Mouse (Mus musculus) layer of hippocampus, adult 18-20 months (tissue): ENCODE measurements around the gene Lrpap1. TPM values are rescaled to one million over a fixed set of nuclear protein-coding genes. Genes with fewer than 3 reads are reported as not detected.

Source experiments
- DNase-seq, 2 experiments: peaks; one replicate each; pipeline ENCODE4 v3.0.0; 2022; ENCODE audit warnings: low spot score in 2 of 2
- total RNA-seq, 2 experiments: library from RNA; stranded (reverse); gene quantifications; 2 replicates each; pipeline ENCODE4 v1.2.3; 2021

Lrpap1 gene
- total RNA-seq, 2 experiments from 2014 or later = 142 to 166 TPM

- peak; percentile 83 to 90 for DNase-seq
Measured at GRCm38 (mm10) chr5:35129208-35129607, 23.6 kb upstream of the Lrpap1 start.

GRCm38 (mm10) chr5:35120024-35120423 is 14.5 kb upstream of the Lrpap1 start:
- DNase-seq = peak; percentile 26 to 56

DNA sequence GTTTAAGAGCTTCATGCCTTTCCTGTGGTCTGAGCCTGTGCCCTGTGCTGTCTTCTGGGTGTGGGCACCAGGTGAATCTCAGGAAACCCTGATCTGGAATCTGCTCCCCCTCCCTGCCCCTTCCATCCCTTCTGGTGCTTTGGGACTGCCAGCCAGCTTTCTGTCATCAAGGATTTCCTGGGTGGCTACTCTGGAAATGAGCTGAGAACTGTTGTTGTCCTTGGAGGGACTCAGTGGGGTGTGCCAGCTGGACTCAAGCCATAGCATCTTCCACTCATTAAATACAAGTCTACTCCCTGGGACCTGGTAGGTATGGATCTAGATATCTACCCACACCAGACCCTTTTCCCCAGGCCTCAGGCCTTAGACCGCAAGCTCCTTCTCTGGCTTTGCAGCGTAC is 12.9 kb upstream of the Lrpap1 start:
- no peak for DNase-seq

DNA sequence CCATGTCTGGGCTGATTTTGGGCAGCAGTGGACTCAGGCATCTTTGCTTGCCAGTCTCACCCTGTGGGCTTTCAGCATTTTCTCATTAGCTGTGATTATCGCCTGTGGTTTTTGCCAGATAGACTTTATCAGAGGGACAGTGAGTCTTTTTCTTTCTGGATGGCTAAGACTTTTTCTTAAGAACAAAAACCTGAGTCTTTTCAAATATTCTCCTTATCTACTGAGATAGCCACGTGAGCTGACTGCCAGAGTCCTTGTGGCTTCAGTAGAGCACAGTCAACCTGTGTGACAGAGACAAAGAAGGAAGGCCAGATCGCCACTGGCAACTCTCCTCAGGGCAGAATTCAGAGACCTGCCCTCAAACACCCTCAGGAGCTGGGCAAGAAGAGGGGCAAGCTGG is 12.1 kb upstream of the Lrpap1 start:
- no peak for DNase-seq

DNA sequence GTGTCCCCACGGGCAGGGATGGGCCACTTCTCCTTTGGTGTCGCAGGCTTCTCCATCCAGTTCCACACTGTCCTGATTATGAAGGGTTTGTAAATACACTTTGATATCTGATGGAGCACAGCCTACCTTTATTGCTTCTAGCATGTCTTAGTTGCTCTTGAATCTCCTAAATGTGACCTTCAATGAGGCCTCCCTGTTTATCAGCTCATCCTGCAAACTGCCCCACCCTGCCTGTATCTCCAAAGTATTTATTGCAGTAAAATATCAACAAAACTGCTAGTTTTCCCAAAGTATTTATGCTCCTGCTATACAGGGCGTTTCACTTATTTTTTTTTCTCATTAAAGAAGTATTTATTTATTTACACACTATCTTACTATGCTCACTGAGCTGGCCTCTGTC is 10.4 kb upstream of the Lrpap1 start:
- DNase-seq = no peak

DNA sequence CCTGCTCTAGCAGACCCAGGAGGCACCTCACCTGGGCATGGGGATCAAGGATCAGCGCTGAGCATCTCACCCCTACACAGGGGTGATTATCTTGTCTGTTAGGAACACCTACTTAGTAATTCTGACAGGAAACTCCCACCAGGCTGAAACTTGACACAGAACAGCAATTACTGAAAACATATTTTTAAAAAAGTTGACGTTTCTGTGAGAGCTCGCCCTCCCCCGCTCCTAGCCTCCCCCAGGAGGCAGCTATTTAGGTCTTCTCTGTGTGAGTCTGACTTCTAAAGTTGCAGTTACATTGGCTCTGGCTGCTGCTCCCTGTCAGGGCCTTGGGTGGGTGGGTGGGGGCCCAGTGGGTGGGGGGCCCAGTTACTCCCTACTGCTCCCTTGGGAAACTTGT is 6.9 kb upstream of the Lrpap1 start:
- DNase-seq = peak in 1 of 2 experiments; percentile 48

GRCm38 (mm10) chr5:35105922-35106298 is 344 bp upstream of the Lrpap1 start:
- peak in 1 of 2 experiments; percentile 38 for DNase-seq

DNA sequence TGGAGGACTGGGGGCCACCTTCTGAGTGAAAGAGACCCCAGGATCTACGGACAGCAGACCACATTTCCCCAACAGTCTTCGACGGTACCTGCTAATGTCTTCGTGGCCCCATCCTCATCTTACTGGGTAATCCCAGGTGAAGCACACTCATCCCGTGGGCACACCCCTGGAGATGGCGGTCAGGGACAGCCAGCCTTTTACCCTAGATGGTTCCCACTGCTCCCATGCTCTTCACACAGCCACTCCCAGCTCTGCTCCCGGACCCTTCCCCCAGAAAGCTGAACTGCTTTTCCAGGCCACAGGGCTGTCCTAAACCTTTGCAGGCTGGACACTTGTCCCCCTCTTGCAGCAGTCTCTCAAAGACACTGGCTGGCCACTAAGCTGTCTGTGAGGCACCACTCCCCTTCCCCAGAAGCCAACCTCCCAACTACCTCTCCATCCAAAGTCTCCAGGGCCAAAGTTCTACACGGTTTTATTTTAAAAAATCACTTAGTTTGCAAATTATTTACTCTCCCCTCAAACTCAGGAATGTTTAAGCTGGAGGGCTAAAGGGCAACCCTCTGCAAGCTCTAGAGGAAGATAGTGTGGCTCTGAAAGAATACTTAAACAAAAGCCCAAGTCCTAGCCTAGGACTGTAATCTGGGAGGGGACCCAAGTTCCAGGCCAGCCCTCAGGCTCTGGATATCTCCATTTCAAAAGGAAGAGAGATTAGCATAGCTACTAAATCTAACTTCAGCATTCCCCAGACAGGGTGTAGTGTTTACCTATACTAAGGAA is 1.2 kb downstream of the Lrpap1 start:
- DNase-seq = no peak

DNA sequence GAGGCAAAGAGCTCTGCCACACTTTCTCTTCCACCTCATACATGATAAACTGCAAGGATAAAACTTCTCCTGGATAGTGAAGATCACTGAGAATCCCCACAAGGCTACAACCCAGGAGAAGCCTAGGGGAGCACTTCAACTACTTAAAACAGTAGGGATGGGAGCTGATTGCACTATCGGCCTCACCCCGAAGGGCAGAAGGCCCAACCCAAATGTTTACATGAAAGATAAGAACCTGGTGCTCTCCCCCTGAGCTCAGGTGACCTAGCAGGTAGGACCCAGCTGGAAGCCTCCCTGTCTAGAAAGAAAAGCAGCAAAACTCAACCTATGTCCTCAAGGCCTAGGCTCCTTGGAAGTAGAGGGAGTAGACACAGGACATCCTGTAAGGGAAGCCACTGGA is 2.0 kb downstream of the Lrpap1 start:
- DNase-seq = no peak

- DNase-seq = no peak
Measured at GRCm38 (mm10) chr5:35103086-35103485, 2.5 kb downstream of the Lrpap1 start.

GRCm38 (mm10) chr5:35091636-35092035 is 13.9 kb downstream of the Lrpap1 start:
- no peak for DNase-seq

GRCm38 (mm10) chr5:35089614-35089963 is 16.0 kb downstream of the Lrpap1 start:
- DNase-seq = no peak

- peak; percentile 29 to 79 for DNase-seq
Measured at GRCm38 (mm10) chr5:35088785-35089613, 16.6 kb downstream of the Lrpap1 start.

DNA sequence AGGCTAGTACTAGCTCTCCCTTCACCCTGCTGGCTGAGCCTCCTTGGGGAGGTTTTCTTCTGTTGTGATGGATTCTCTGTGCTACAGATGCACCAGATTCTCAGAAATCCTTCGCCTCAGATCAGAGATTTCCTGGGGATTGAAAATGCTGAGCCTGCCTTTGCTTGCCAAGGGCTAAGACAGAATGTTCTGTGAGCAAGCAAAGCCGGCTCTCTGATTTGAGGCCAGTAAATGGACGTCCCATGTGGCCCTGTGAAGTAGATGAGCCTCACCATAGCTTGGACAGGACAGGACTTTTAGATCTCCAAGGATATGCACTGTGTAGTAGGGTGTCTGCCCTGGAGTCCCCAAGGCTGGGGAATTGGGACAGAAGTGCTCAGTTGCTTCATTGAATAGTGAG is 20.7 kb downstream of the Lrpap1 start:
- DNase-seq = no peak

GRCm38 (mm10) chr5:35079101-35079500 is 26.5 kb downstream of the Lrpap1 start:
- no peak for DNase-seq

GRCm38 (mm10) chr5:35076369-35076768 is 29.2 kb downstream of the Lrpap1 start:
- DNase-seq = no peak

DNA sequence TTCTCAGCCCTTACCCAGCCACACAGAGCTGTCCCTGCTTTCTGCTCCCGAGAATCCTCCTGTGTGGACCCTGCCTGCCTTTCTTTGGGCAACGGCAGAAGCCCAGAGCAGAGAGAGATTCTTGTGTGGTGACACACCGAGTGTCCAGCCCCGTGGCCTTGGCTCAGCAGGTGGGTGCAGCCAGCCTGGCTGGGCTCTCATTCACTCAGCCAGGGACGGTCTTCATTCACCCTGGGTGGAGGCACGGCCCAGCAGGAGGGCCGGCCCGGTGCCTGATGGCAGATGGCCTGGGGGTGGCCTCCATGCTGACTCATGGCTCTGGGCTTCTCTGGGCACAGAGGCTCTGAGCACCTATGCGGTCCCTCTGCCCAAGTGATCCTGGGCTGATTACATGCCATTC is 31.6 kb downstream of the Lrpap1 start:
- DNase-seq = no peak

GRCm38 (mm10) chr5:35073235-35073634 is 32.3 kb downstream of the Lrpap1 start:
- DNase-seq = no peak

DNA sequence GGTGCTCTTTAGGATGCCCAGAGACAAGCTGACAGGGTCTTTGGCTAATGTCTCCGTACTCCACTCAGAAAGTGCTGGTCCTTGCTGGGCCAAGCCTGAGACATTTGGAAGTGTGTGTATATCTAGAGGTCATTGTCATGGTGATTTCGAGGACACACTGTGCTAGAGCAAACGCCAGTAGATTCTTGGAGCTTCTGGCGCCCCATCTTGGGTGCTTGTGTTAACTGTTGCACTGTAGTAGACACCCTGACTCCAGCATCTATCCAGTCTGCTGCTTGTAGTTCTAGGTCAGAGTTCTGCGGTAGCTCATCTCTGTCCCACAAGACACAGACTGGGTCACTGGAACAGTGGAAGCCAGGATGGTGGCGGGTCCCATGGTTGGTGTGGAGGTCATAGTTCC is 33.7 kb downstream of the Lrpap1 start:
- DNase-seq = no peak

- peak; percentile 31 to 50 for DNase-seq
Measured at GRCm38 (mm10) chr5:35070953-35071352, 34.6 kb downstream of the Lrpap1 start.

- DNase-seq = no peak
Measured at GRCm38 (mm10) chr5:35070314-35070713, 35.3 kb downstream of the Lrpap1 start.

GRCm38 (mm10) chr5:35069841-35070240 is 35.7 kb downstream of the Lrpap1 start:
- DNase-seq = no peak

- DNase-seq = no peak
Measured at GRCm38 (mm10) chr5:35060098-35060497, 45.5 kb downstream of the Lrpap1 start.
